Mouse (Mus musculus) limb, embryonic 12.5 days (tissue): ENCODE measurements around the gene Grm5. TPM values are rescaled to one million over a fixed set of nuclear protein-coding genes. Genes with fewer than 3 reads are reported as not detected.

ENCODE experiments used
- ATAC-seq: fragments of 200-750 bp; cut with Nextera tagmentation; 2 replicates; pipeline ENCODE4 v1.8.0; 2017; ENCODE audit warnings: low read depth, moderate TSS enrichment; ENCODE audit not compliant: insufficient number of reproducible peaks, insufficient read depth, low FRiP score, low TSS enrichment
- H3K27ac ChIP-seq: fragments of 300-500 bp; sonication (generic); 2 replicates; pipeline ENCODE4 v1.5.1; 2016; ENCODE audit warnings: mild to moderate bottlenecking, moderate library complexity
- H3K27me3 ChIP-seq: fragments of 300-500 bp; sonication (generic); 2 replicates; pipeline ENCODE4 v1.6.1; 2016; ENCODE audit warnings: mild to moderate bottlenecking, moderate library complexity
- H3K36me3 ChIP-seq: fragments of 300-500 bp; sonication (generic); 2 replicates; pipeline ENCODE4 v1.6.1; 2016; ENCODE audit warnings: mild to moderate bottlenecking, moderate library complexity
- H3K4me1 ChIP-seq: fragments of 300-500 bp; sonication (generic); replicated peaks from 2 replicates; pipeline ENCODE4 v1.6.1; 2016
- H3K4me2 ChIP-seq: fragments of 300-500 bp; sonication (generic); 2 replicates; pipeline ENCODE4 v1.6.1; 2016; ENCODE audit warnings: mild to moderate bottlenecking, moderate library complexity
- H3K4me3 ChIP-seq: fragments of 300-500 bp; sonication (generic); replicated peaks from 2 replicates; pipeline ENCODE4 v1.5.1; 2016; ENCODE audit warnings: mild to moderate bottlenecking
- H3K9ac ChIP-seq: fragments of 300-500 bp; sonication (generic); replicated peaks from 2 replicates; pipeline ENCODE4 v1.6.1; 2016; ENCODE audit warnings: mild to moderate bottlenecking, moderate library complexity
- H3K9me3 ChIP-seq: fragments of 300-500 bp; sonication (generic); 2 replicates; pipeline ENCODE4 v1.6.1; 2016; ENCODE audit warnings: mild to moderate bottlenecking, moderate library complexity
- WGBS: fragments of 180-500 bp; shearing (Covaris S2); methylation state at CpG from one replicate; pipeline ENCODE4 v1.1.7; 2016; 5-methylcytosine and 5-hydroxymethylcytosine counted together
- polyA plus RNA-seq: library from polyadenylated mRNA; unstranded; fragments of >200 nt; fragmentation: Nextera tagmentation; extraction: Ambion mirVana; gene quantifications from 2 replicates; pipeline ENCODE4 v1.2.1, GENCODE M21; 2016

The Grm5 gene
- polyA plus RNA-seq, 1 experiment from 2014 or later, result 0.05 TPM

DNA sequence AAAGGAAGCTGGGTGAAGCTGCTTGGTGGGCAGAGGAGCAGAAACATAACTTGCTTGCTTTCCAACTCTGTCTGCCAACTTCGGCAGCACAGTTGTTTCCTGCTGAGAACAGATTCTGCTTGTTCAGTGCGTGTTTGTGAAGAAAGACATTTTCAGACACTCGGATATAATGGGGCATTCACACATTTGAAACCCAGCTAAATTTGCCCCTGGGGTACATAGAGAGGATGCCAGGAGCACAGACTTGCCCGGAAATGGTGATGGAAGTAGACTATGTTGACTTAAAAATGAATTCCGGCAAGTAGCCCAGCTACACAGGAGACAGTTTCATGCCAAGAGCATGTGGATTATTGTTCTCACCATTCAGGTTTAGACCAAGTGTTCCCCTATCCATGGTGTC lies 342.0 kb downstream of the Grm5 start:
- Histone ChIP-seq H3K9ac (no peak overlapping the region), H3K4me1 (no peaks in the 10 kb centered on the region), H3K27me3 (no peaks in the 10 kb centered on the region), H3K9me3 (no peaks in the 10 kb centered on the region), H3K4me2 (no peak overlapping the region), H3K36me3 (no peaks in the 10 kb centered on the region), H3K27ac (no peak overlapping the region), H3K4me3 (no peak overlapping the region)
- no peak for ATAC-seq
- WGBS, result 74% methylated on average over 5 of the region's 5 CpGs

DNA sequence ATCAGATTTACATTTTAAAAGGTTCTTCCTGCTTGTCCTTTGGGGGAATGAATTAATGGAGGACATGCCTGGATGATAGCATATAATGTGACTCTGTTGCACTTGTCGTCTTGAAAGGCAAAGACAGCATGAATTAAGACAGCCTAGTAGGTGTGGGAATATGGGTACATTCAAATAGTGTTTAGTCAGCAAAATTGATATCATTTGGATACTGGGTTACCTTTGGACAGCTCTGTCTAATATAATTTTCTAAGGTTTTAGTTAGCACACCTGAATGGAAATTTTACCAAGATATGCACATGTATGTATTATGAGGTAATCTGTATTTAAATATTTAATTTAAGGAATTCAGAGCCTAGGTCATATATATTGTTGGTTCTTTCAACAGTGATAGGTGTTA lies 353.4 kb downstream of the Grm5 start:
- no peaks in the 10 kb centered on the region for H3K9me3 ChIP-seq
- ATAC-seq, result no peak
- 79% methylated on average over 1 of the region's 1 CpGs for WGBS
- no peaks in the 10 kb centered on the region for H3K36me3 ChIP-seq
- no peak overlapping the region for H3K4me2 ChIP-seq
- no peaks in the 10 kb centered on the region for H3K27me3 ChIP-seq
- H3K4me3 ChIP-seq, result no peak overlapping the region
- no peak overlapping the region for H3K27ac ChIP-seq
- no peak overlapping the region for H3K9ac ChIP-seq
- H3K4me1 ChIP-seq, result no peaks in the 10 kb centered on the region

DNA sequence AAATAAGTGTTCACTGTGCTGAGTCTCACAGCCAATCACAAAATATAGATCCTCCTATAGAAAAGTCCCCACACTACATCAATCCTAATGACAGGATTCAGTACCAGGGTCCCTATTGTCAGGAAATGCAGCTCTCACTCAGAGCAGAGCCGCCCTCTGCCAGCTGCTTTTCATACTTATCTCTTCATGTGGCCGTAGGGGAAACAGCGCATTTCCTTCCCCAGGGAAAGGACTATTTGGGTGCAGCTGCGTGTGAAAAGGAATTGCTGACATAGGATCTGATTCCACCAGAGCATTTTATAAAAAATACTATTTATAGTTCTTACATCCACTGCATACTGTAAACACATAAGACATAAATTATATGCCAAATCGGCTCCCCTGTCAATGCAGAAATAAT lies 354.3 kb downstream of the Grm5 start:
- ATAC-seq, result no peak
- H3K27ac ChIP-seq, result no peak overlapping the region
- no peak overlapping the region for H3K4me3 ChIP-seq
- H3K9me3 ChIP-seq, result no peaks in the 10 kb centered on the region
- H3K27me3 ChIP-seq, result no peaks in the 10 kb centered on the region
- 54% methylated on average over 5 of the region's 5 CpGs for WGBS
- no peaks in the 10 kb centered on the region for H3K36me3 ChIP-seq
- H3K4me1 ChIP-seq, result no peaks in the 10 kb centered on the region
- H3K9ac ChIP-seq, result no peak overlapping the region
- H3K4me2 ChIP-seq, result no peak overlapping the region

DNA sequence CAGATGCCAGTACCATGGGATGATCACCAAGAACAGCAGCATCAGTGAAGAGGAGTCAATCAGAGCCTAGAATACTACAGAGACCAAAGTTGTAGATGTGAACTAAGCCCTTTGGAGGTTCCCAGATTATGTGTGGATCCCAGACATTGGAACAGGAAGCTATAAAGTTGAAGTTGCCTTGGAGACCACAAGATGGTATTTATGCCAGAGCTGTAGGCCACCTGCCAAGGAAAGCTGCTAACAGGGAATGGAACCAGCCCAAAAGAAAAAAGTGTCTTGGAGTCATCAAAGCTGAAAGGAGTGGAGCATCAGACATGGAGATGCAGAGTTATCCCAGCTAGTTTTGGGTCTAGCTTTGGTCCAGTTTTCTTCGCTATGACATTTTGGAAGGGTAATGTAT lies 366.2 kb downstream of the Grm5 start:
- H3K4me3 ChIP-seq, result no peak overlapping the region
- no peak overlapping the region for H3K27ac ChIP-seq
- no peaks in the 10 kb centered on the region for H3K36me3 ChIP-seq
- H3K9me3 ChIP-seq, result no peaks in the 10 kb centered on the region
- WGBS, result 89% methylated on average over 1 of the region's 1 CpGs
- no peak overlapping the region for H3K9ac ChIP-seq
- ATAC-seq, result no peak
- no peak overlapping the region for H3K4me2 ChIP-seq
- H3K27me3 ChIP-seq, result no peaks in the 10 kb centered on the region
- no peaks in the 10 kb centered on the region for H3K4me1 ChIP-seq

DNA sequence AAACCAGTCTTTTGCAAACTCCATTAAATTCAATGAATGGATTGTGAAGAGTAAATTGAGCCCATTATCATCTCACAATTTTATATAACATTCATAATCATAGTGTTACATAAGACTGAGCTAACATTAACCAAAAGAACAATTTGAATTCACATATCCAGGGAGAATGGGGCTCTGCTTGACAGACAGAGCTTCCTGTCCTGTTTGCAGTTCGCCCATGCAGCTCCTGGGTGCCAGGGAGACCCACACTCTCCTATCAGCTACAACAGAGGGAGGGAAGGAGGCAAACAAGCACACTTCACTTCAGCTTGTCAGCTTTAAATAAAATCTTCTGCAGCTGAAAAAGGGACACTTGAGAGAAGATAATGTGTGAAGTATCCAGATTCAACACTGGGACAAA lies 389.2 kb downstream of the Grm5 start:
- Histone ChIP-seq H3K27me3 (no peaks in the 10 kb centered on the region), H3K4me2 (no peak overlapping the region), H3K9me3 (no peaks in the 10 kb centered on the region), H3K4me1 (no peaks in the 10 kb centered on the region), H3K4me3 (no peak overlapping the region), H3K36me3 (no peaks in the 10 kb centered on the region), H3K9ac (no peak overlapping the region), H3K27ac (no peak overlapping the region)
- ATAC-seq, result no peak
- 44% methylated on average over 1 of the region's 1 CpGs for WGBS

DNA sequence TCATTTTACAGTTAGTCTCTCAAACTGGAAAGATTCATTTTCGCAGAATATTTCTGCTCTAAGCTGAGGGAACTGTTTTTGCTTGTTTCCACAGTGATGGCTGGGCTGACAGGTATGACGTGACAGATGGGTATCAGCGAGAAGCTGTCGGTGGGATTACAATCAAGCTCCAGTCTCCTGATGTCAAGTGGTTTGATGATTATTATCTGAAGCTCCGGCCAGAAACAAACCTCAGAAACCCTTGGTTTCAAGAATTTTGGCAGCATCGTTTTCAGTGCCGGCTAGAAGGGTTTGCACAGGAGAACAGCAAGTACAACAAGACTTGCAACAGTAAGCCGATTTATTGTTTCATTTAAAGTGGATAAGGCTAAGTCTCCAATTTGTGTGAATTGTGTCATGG lies 391.1 kb downstream of the Grm5 start:
- Histone ChIP-seq H3K36me3 (no peaks in the 10 kb centered on the region), H3K4me3 (no peak overlapping the region), H3K4me2 (no peak overlapping the region), H3K9me3 (no peaks in the 10 kb centered on the region), H3K27me3 (no peaks in the 10 kb centered on the region), H3K4me1 (no peaks in the 10 kb centered on the region), H3K27ac (no peak overlapping the region), H3K9ac (no peak overlapping the region)
- 78% methylated on average over 8 of the region's 8 CpGs for WGBS
- no peak for ATAC-seq

DNA sequence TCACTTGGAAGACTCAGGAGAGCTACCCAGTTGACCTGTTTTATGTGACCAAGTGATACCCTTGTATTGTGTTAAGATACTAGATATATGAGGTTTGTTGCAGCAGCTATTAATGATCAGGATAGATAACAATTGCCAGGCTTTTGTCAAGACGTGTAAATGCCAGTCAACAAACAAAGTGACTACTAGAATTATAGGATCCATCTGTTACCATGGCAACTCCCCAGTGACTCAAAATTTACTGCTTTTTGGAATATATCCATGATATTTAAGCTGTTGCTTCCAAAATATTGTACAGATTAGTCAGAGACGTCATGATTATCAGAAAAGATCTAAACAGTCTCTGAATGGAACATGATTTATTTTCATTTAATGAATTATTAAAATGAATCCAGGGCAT lies 399.5 kb downstream of the Grm5 start:
- H3K36me3 ChIP-seq, result no peaks in the 10 kb centered on the region
- no peaks in the 10 kb centered on the region for H3K27me3 ChIP-seq
- no peaks in the 10 kb centered on the region for H3K9me3 ChIP-seq
- no peaks in the 10 kb centered on the region for H3K4me1 ChIP-seq
- H3K4me3 ChIP-seq, result no peak overlapping the region
- no peak for ATAC-seq
- WGBS, result 82% methylated on average over 2 of the region's 2 CpGs
- no peak overlapping the region for H3K27ac ChIP-seq
- no peak overlapping the region for H3K4me2 ChIP-seq
- no peak overlapping the region for H3K9ac ChIP-seq

DNA sequence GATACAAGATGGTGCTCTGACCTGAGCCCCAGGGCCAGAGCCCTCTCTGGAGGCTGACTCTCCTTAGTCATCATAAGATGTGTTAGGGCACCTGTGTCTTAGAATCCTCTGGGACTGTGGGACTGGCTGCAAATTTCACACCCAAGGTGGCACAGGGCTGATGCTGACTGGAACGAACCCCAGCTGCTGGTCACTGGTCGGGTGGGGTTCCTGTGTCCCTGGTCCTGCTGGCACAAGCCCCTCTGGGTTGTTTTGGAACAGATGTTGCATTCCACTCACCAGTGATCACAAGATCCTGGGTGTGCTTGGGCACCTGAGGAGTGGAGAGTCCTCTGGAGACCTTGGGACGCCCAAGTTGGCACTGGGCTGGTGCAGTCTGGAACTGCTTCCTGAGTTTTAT lies 430.5 kb downstream of the Grm5 start:
- Histone ChIP-seq H3K4me1 (no peaks in the 10 kb centered on the region), H3K4me2 (no peak overlapping the region), H3K27me3 (no peaks in the 10 kb centered on the region), H3K9ac (no peak overlapping the region), H3K4me3 (no peak overlapping the region), H3K27ac (no peak overlapping the region), H3K36me3 (no peaks in the 10 kb centered on the region), H3K9me3 (no peaks in the 10 kb centered on the region)
- 73% methylated on average over 3 of the region's 3 CpGs for WGBS
- ATAC-seq, result no peak

DNA sequence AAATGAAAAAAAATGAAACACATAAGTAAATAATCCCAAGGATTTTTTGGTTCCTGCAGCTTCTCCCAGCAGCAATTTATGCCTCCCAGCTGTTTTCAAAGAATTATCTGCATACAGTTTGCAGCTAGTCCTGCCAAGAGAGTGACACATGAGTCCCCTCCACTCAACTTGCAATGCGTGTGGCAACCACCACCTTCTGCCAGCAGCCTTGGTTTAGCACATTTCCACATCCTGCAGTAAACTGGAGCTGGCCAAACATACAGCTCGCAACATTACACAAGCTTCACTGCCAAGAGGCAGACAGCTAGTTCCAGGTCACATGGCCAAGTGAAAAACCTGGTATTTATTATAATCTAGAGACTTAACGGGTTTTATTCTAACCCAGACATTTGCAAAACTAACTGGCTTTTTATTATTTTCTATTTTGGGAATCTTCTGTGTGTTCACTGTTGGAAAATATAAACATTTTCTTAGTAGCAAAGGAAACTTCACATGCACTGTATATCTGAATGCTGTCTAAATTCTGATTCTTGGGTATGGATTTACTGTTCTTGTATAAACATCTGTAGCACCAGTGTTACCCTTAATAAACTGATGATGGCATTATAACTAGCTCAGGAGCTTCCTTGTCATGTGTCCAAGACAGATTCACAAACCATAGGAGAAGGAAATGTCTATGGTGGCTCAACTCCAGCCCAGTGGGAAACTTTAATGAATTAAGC lies 443.6 kb downstream of the Grm5 start:
- no peak overlapping the region for H3K9ac ChIP-seq
- no peak for ATAC-seq
- WGBS, result 44% methylated on average over 3 of the region's 3 CpGs

DNA sequence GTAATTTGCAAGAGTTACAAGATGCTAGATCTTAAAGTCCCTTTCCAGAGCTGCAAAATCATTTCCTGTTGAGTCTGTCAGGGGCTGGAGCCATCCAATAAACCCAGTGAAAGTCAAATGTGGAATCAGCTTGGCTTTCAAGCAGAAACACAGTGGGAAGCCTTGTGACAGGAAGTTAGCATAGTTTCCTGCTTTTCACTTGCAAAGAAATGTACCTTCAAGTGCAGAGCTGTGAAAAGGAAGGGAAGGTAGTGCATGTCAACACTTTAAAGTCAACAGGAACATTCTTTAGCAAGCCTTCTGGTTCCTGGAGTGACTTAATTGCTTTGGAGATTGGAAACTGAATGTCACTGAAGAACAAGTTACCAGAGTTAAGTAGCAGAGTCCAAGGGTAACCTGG lies 463.4 kb downstream of the Grm5 start:
- H3K36me3 ChIP-seq, result no peaks in the 10 kb centered on the region
- no peak for ATAC-seq
- no peak overlapping the region for H3K9ac ChIP-seq
- no peak overlapping the region for H3K4me2 ChIP-seq
- no peaks in the 10 kb centered on the region for H3K9me3 ChIP-seq
- H3K4me1 ChIP-seq, result no peaks in the 10 kb centered on the region
- no peak overlapping the region for H3K27ac ChIP-seq
- H3K4me3 ChIP-seq, result no peak overlapping the region
- no peaks in the 10 kb centered on the region for H3K27me3 ChIP-seq

More for the DNA sequence above, 443.6 kb downstream of the Grm5 start:
- H3K4me1 ChIP-seq, result no peaks in the 10 kb centered on the region
- H3K4me2 ChIP-seq, result no peak overlapping the region
- H3K36me3 ChIP-seq, result no peaks in the 10 kb centered on the region
- no peaks in the 10 kb centered on the region for H3K27me3 ChIP-seq
- no peaks in the 10 kb centered on the region for H3K9me3 ChIP-seq
- H3K4me3 ChIP-seq, result no peak overlapping the region
- H3K27ac ChIP-seq, result no peak overlapping the region

DNA sequence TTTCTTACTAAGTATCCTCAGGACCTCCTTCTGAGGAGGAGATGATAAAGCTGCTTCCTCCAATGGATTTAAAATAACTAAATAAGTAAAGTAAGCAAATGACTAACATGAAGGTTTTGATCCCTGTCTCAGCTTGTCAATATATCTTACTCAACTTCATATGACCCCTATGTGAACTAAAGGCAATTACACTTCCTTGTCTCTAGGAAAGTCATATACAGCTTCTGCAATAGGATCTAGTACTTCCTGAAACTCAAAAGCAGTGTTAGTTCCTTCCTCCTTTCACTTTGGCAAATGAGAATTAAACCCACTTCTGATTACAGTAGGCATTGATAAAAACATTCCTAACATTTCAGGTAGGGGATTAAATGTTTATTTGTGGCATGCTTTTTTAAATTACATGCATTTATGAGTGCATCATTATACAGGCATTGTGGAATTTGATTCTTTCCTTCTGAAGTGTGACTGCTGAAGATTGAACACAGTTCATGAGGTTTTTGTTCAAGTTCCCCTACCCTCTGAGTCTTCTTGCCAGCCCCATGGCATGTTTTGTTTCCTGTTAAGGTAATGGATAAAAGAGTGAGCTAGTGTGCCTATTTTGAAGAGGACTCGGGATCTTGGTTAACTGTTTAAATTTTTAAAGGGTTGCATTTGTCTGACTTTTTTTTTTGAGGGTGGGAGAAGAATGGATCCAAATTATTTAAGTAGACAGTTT lies 470.4 kb downstream of the Grm5 start:
- WGBS, result 74% methylated on average over 1 of the region's 1 CpGs
- no peak for ATAC-seq
- Histone ChIP-seq H3K4me3 (no peak overlapping the region), H3K27ac (no peak overlapping the region), H3K4me2 (no peak overlapping the region), H3K9ac (no peak overlapping the region), H3K36me3 (no peaks in the 10 kb centered on the region), H3K4me1 (no peaks in the 10 kb centered on the region), H3K27me3 (no peaks in the 10 kb centered on the region), H3K9me3 (no peaks in the 10 kb centered on the region)

DNA sequence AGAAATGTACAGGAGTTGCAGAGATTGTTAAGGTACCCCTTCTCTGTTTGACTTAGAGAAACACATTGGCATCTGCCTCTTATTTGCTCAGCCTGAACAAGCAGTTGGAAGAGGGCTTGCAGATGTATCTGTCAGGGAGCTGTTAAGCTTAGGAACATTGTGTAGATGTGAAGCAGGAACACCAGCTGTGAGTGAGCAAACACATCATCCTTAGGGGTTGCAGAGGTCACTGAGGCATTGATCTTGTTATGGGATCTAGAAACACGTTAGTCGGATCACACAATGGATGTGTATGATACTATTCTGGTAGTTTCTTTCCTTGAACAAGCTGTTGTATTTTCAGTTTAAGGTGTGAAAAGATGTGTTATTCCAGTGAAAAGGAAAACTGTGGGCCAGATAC lies 472.5 kb downstream of the Grm5 start:
- H3K27ac ChIP-seq, result no peak overlapping the region
- H3K27me3 ChIP-seq, result no peaks in the 10 kb centered on the region
- no peak overlapping the region for H3K4me2 ChIP-seq
- no peak for ATAC-seq
- H3K9ac ChIP-seq, result no peak overlapping the region
- no peaks in the 10 kb centered on the region for H3K36me3 ChIP-seq
- H3K9me3 ChIP-seq, result no peaks in the 10 kb centered on the region
- H3K4me1 ChIP-seq, result no peaks in the 10 kb centered on the region
- WGBS, result 66% methylated on average over 2 of the region's 2 CpGs
- no peak overlapping the region for H3K4me3 ChIP-seq
